Mouse (Mus musculus) embryonic facial prominence, embryonic 10.5 days (tissue): ENCODE results near the gene Prss27. TPM values are rescaled to one million over a fixed set of nuclear protein-coding genes. Genes with fewer than 3 reads are reported as not detected.
A peak's percentile ranks its signal among the peaks of the same experiment; 100 is the strongest.

ENCODE experiments used
- DNase-seq: peaks from one replicate; pipeline ENCODE4 v3.0.0-alpha.2; 2017; ENCODE audit warnings: low spot score
- H3K27ac ChIP-seq: fragments of 300-500 bp; sonication (generic); replicated peaks from 2 replicates; pipeline ENCODE4 v1.5.1; 2016; ENCODE audit warnings: mild to moderate bottlenecking
- H3K27me3 ChIP-seq: fragments of 300-500 bp; sonication (generic); replicated peaks from 2 replicates; pipeline ENCODE4 v1.6.1; 2016; ENCODE audit warnings: low read depth, mild to moderate bottlenecking; ENCODE audit not compliant: poor library complexity, severe bottlenecking
- H3K36me3 ChIP-seq: fragments of 300-500 bp; sonication (generic); replicated peaks from 2 replicates; pipeline ENCODE4 v1.6.1; 2016; ENCODE audit warnings: mild to moderate bottlenecking, moderate library complexity
- H3K4me1 ChIP-seq: fragments of 300-500 bp; sonication (generic); 2 replicates; pipeline ENCODE4 v1.6.1; 2016
- H3K4me3 ChIP-seq: fragments of 300-500 bp; sonication (generic); 2 replicates; pipeline ENCODE4 v1.5.1; 2016; ENCODE audit warnings: mild to moderate bottlenecking, moderate library complexity
- H3K9me3 ChIP-seq: fragments of 300-500 bp; sonication (generic); 2 replicates; pipeline ENCODE4 v1.6.1; 2016; ENCODE audit warnings: mild to moderate bottlenecking
- WGBS: fragments of 180-500 bp; shearing (Covaris S2); methylation state at CpG from one replicate; pipeline ENCODE4 v1.1.7; 2016; 5-methylcytosine and 5-hydroxymethylcytosine counted together
- polyA plus RNA-seq: library from polyadenylated mRNA; unstranded; fragments of >200 nt; fragmentation: Nextera tagmentation; extraction: Ambion mirVana; gene quantifications from 2 replicates; pipeline ENCODE4 v1.2.1, GENCODE M21; 2016

The Prss27 gene
- polyA plus RNA-seq, 1 experiment from 2014 or later, result 0.24 TPM

DNA sequence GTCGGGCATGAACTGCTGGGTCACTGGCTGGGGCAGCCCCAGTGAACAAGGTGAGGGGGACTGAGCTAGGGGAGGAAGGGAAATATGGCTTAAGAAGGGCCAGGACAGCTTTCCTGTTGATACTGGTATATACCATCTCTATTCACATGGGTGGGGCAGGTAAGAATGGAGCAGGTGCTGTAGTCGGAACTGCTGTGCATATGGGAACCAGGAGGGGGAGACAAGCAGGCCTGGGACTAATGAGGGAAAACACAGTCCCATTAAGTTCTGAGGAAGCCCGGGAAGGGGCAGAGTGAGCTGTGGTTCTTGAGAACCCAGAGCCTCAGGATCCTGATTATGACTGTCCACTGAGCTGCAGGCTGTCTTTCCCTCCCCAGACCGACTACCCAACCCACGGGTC, 6.5 kb downstream of the Prss27 start:
- Histone ChIP-seq H3K27ac (no peak overlapping the region), H3K4me1 (no peaks in the 10 kb centered on the region), H3K27me3 (no peaks in the 10 kb centered on the region), H3K4me3 (no peak overlapping the region), H3K36me3 (peaks cover 31% of the 10 kb centered on the region), H3K9me3 (no peaks in the 10 kb centered on the region)
- WGBS, result 57% methylated on average over 5 of the region's 5 CpGs
- DNase-seq, result no peak

GRCm38 (mm10) chr17:24045608-24046007, 7.7 kb downstream of the Prss27 start:
- H3K27me3 ChIP-seq, result no peaks in the 10 kb centered on the region
- no peak overlapping the region for H3K27ac ChIP-seq
- DNase-seq, result no peak
- H3K36me3 ChIP-seq, result peaks cover 42% of the 10 kb centered on the region
- H3K4me1 ChIP-seq, result no peaks in the 10 kb centered on the region
- no peaks in the 10 kb centered on the region for H3K9me3 ChIP-seq
- 86% methylated on average over 10 of the region's 10 CpGs for WGBS
- no peak overlapping the region for H3K4me3 ChIP-seq

DNA sequence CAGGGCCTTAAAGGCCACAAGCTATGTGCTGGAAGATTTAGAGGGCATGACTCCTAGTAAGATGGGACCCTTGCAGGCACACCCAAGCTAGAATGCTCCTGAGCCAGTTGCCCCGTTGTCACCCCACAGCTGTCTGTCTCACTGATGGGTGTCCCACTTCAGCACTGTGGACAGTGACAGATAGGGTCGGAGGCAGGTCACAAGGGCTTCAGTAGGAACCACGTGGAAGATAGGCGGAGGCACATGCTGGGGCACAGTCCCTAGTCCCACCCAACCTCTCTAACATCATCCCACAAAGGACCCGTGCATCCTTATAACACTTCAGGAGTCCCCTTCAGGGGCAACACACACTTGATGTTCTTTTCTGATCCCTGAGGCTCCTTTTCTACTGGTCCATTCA, 8.1 kb downstream of the Prss27 start:
- WGBS, result 46% methylated on average over 5 of the region's 5 CpGs
- no peak overlapping the region for H3K27ac ChIP-seq
- H3K27me3 ChIP-seq, result no peaks in the 10 kb centered on the region
- no peak overlapping the region for H3K4me3 ChIP-seq
- DNase-seq, result no peak
- H3K9me3 ChIP-seq, result no peaks in the 10 kb centered on the region
- H3K36me3 ChIP-seq, result peaks cover 46% of the 10 kb centered on the region
- no peaks in the 10 kb centered on the region for H3K4me1 ChIP-seq

GRCm38 (mm10) chr17:24048053-24048452, 10.1 kb downstream of the Prss27 start:
- peaks cover 66% of the 10 kb centered on the region for H3K36me3 ChIP-seq
- no peak for DNase-seq

DNA sequence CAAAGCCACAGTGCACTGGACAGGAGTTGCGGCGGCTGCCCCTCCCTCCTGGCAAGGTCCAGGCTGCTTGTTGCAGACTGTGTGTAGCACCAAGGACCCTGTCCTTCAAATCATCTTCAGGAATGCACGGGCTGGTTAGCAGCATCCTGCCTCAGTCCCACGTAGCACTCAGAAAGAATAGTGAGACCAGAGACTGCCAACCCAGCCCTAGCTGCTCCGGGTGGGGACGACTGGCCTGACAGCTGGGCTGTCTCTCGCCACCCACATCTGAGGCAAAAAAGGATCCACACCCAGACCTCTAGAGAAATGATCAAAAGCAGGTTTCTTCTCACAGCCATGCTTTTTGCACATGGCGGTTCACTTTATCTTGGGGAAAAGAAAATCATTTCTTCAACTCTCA, 11.1 kb downstream of the Prss27 start:
- no peak for DNase-seq
- Histone ChIP-seq H3K36me3 (peaks cover 76% of the 10 kb centered on the region), H3K4me3 (no peak overlapping the region), H3K4me1 (no peaks in the 10 kb centered on the region), H3K27ac (no peak overlapping the region), H3K27me3 (no peaks in the 10 kb centered on the region), H3K9me3 (no peaks in the 10 kb centered on the region)
- WGBS, result 97% methylated on average over 8 of the region's 8 CpGs

More at GRCm38 (mm10) chr17:24048053-24048452, 10.1 kb downstream of the Prss27 start:
- Histone ChIP-seq H3K27me3 (no peaks in the 10 kb centered on the region), H3K4me3 (no peak overlapping the region), H3K27ac (no peak overlapping the region), H3K9me3 (no peaks in the 10 kb centered on the region), H3K4me1 (no peaks in the 10 kb centered on the region)
- 89% methylated on average over 5 of the region's 5 CpGs for WGBS

- H3K9me3 ChIP-seq, result no peaks in the 10 kb centered on the region
- no peaks in the 10 kb centered on the region for H3K4me1 ChIP-seq
- no peak overlapping the region for H3K27ac ChIP-seq
- peaks cover 94% of the 10 kb centered on the region for H3K36me3 ChIP-seq
- no peaks in the 10 kb centered on the region for H3K27me3 ChIP-seq
- WGBS, result 92% methylated on average over 14 of the region's 14 CpGs
- no peak overlapping the region for H3K4me3 ChIP-seq
- DNase-seq, result no peak
These were observed 19.0 kb downstream of the Prss27 start for GRCm38 (mm10) chr17:24056636-24057625.

- H3K4me1 ChIP-seq, result no peaks in the 10 kb centered on the region
- no peak overlapping the region for H3K27ac ChIP-seq
- no peaks in the 10 kb centered on the region for H3K9me3 ChIP-seq
- H3K36me3 ChIP-seq, result peaks cover 94% of the 10 kb centered on the region
- DNase-seq, result no peak
- H3K4me3 ChIP-seq, result no peak overlapping the region
- 90% methylated on average over 5 of the region's 5 CpGs for WGBS
- no peaks in the 10 kb centered on the region for H3K27me3 ChIP-seq
These were observed 19.8 kb downstream of the Prss27 start for GRCm38 (mm10) chr17:24057730-24058245.

DNA sequence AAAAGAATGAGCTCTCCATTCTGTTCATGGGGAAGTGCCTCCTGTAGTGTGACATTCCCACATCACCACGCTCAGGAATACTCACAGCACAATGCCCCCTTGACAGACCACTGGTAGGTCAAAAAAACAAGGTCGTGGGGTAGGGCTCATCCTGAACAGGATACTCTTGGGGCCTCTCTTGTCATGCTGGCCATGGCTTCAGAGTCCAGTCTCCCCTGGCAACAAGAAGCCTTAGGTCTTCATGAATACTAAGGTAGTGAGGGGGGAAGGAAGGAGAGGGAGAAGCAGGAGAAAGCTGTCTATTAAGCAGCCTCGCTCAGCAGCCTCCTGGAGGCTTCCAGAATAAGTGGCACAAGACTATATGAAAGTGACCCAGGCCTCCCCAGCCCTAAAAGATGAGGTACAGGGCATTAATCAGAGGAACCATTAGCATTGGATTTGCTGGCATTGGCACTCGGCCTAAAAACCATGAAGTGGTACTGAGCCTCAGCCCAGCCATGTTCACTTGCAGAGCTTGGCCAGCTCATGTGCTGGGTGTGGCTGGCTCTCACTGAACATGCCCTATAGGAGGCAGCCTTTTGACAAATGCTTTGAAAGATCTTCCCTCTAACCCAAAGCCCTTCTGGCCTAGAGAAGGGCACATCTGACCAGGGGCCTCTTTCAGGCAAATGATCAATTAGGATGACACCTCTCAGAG, 24.7 kb downstream of the Prss27 start:
- H3K27me3 ChIP-seq, result no peaks in the 10 kb centered on the region
- H3K36me3 ChIP-seq, result peaks cover 89% of the 10 kb centered on the region
- DNase-seq, result no peak
- H3K9me3 ChIP-seq, result no peaks in the 10 kb centered on the region
- no peaks in the 10 kb centered on the region for H3K4me1 ChIP-seq
- WGBS, result 72% methylated on average over 4 of the region's 4 CpGs
- H3K4me3 ChIP-seq, result no peak overlapping the region
- H3K27ac ChIP-seq, result no peak overlapping the region

- peaks cover 56% of the 10 kb centered on the region for H3K36me3 ChIP-seq
- no peaks in the 10 kb centered on the region for H3K9me3 ChIP-seq
- WGBS, result 85% methylated on average over 5 of the region's 5 CpGs
These were observed 30.3 kb downstream of the Prss27 start for GRCm38 (mm10) chr17:24068271-24068670.

DNA sequence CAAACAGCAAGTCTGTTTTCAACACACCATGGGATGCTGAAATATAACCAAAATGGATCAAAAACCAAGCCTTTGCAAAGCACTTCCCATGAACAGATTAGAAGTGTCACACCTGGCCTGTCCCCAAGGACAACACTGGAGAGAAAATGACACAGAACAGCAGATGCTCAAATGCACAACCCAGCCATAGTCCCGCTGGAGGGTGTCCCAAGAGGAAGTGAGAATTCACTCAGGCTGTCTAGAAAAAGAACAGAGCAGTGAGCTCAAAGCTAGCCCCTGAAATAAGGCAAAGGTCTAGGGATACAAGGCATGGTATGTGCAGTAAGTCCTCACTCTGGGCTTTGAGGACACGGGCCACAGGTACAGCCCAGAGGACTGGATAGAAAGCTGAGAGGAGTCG, 31.6 kb downstream of the Prss27 start:
- no peak overlapping the region for H3K4me3 ChIP-seq
- 94% methylated on average over 3 of the region's 3 CpGs for WGBS
- H3K4me1 ChIP-seq, result peaks cover 12% of the 10 kb centered on the region
- no peaks in the 10 kb centered on the region for H3K27me3 ChIP-seq
- no peak overlapping the region for H3K27ac ChIP-seq
- H3K36me3 ChIP-seq, result peaks cover 44% of the 10 kb centered on the region
- no peak for DNase-seq
- no peaks in the 10 kb centered on the region for H3K9me3 ChIP-seq

More at GRCm38 (mm10) chr17:24068271-24068670, 30.3 kb downstream of the Prss27 start:
- H3K4me1 ChIP-seq, result peaks cover 12% of the 10 kb centered on the region
- no peak overlapping the region for H3K4me3 ChIP-seq
- no peak overlapping the region for H3K27ac ChIP-seq
- no peaks in the 10 kb centered on the region for H3K27me3 ChIP-seq
- DNase-seq, result no peak

- H3K27ac ChIP-seq, result peak within 1 kb of the TSS; percentile 95
- under 1% methylated on average over 62 of the region's 62 CpGs for WGBS
These were observed 35.2 kb downstream of the Prss27 start, which contains the start of gene Kctd5 for GRCm38 (mm10) chr17:24072919-24073696. TSS of gene Kctd5 (minus strand) at chr17:24073485.

DNA sequence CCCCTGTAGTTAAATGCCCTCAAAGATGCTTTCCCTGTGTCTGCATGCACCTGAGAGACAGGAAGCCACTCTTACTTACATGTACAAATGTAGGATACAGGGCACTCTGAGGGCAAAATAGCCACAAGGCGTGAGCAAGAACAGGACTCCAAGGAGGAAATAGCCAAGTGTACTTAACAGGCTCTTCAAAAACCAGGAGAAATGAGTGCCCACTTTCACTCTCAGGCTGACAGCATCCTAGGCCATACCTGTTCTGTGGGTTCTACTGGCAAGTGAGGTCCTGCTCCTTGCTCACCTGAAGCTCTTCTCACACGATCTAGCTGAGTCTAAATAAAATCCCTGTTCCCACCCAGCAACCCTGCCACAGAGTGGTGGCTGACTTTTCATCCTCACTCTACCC, 39.2 kb downstream of the Prss27 start:
- Histone ChIP-seq H3K4me1 (peaks cover 5% of the 10 kb centered on the region), H3K27me3 (no peaks in the 10 kb centered on the region), H3K4me3 (no peak overlapping the region), H3K36me3 (peaks cover 46% of the 10 kb centered on the region), H3K9me3 (no peaks in the 10 kb centered on the region), H3K27ac (no peak overlapping the region)
- 80% methylated on average over 2 of the region's 2 CpGs for WGBS
- DNase-seq, result no peak

More at GRCm38 (mm10) chr17:24072919-24073696, 35.2 kb downstream of the Prss27 start, which contains the start of gene Kctd5:
- peak; percentile 96 for DNase-seq
- Histone ChIP-seq H3K4me3 (peak within 1 kb of the TSS; percentile 98), H3K4me1 (peaks cover 12% of the 10 kb centered on the region), H3K9me3 (no peaks in the 10 kb centered on the region), H3K36me3 (peaks cover 33% of the 10 kb centered on the region), H3K27me3 (no peaks in the 10 kb centered on the region)
